Mouse (Mus musculus) midbrain, embryonic 14.5 days (tissue): ENCODE measurements at regions not wholly inside any gene's neighbourhood (a gene's known extent, or its start where the extent isn't known, plus 50 kb on each side); places are given as distances from the start of the nearest gene placed in this dataset.

Experiments used
- ATAC-seq: fragments of 200-750 bp; cut with Nextera tagmentation; 2 replicates; pipeline ENCODE4 v1.8.0; 2017; ENCODE audit warnings: moderate number of reproducible peaks, moderate library complexity; ENCODE audit not compliant: low FRiP score, low TSS enrichment
- DNase-seq: peaks from one replicate; pipeline ENCODE4 v3.0.0-alpha.2; 2015
- H3K27ac ChIP-seq: fragments of 300-500 bp; sonication (generic); replicated peaks from 2 replicates; pipeline ENCODE4 v1.5.1; 2014; ENCODE audit warnings: mild to moderate bottlenecking, low read depth, low read length, moderate library complexity
- H3K27me3 ChIP-seq: fragments of 300-500 bp; sonication (generic); 2 replicates; pipeline ENCODE4 v1.6.1; 2014; ENCODE audit warnings: low read length, control low read depth, mixed read lengths; ENCODE audit not compliant: control insufficient read depth, insufficient read depth
- H3K36me3 ChIP-seq: fragments of 300-500 bp; sonication (generic); 2 replicates; pipeline ENCODE4 v1.6.1; 2014; ENCODE audit warnings: low read length, control low read depth; ENCODE audit not compliant: control insufficient read depth, insufficient read depth
- H3K4me1 ChIP-seq: fragments of 300-500 bp; sonication (generic); 2 replicates; pipeline ENCODE4 v1.6.1; 2014; ENCODE audit warnings: mild to moderate bottlenecking, antibody characterized with exemption, low read length, control low read depth; ENCODE audit not compliant: control insufficient read depth, insufficient read depth
- H3K4me2 ChIP-seq: fragments of 300-500 bp; sonication (generic); 2 replicates; pipeline ENCODE4 v1.6.1; 2014; ENCODE audit warnings: mild to moderate bottlenecking, low read length, moderate library complexity
- H3K4me3 ChIP-seq: fragments of 300-500 bp; sonication (generic); replicated peaks from 2 replicates; pipeline ENCODE4 v1.5.1; 2014; ENCODE audit warnings: low read depth, low read length
- H3K9ac ChIP-seq: fragments of 300-500 bp; sonication (generic); replicated peaks from 2 replicates; pipeline ENCODE4 v1.6.1; 2014; ENCODE audit warnings: mild to moderate bottlenecking, low read length, moderate library complexity
- H3K9me3 ChIP-seq: fragments of 300-500 bp; sonication (generic); 2 replicates; pipeline ENCODE4 v1.6.1; 2016; ENCODE audit warnings: low read length, control low read depth, mixed read lengths; ENCODE audit not compliant: control insufficient read depth
- WGBS: fragments of 180-500 bp; shearing (Covaris S2); extraction: QIAGEN DNeasy Blood & Tissue Kit; methylation state at CpG from one replicate; pipeline ENCODE4 v1.1.7; 2014; 5-methylcytosine and 5-hydroxymethylcytosine counted together

DNA sequence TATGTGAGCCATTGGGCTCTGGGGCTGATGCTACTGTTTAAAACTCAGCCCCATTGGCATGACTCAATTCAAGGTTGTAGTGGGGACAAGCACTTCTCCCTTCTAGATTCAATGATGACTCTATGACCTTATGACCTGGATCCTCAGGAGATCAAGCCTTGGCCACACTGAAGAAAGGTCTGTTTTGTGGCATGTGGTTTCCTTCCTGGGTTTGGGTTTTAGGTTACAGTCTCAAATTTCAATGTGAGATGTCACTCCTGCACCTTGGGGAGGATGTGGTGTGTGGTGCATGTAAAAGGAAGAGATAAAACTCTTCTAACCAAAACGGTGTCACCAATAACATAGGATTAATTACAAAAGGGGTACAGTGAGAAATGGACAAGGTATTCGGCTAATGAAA, 211.2 kb upstream of the Actbl2 start:
- Histone ChIP-seq H3K9me3 (no peaks in the 10 kb centered on the region), H3K36me3 (no peaks in the 10 kb centered on the region), H3K4me2 (no peak overlapping the region), H3K4me1 (no peaks in the 10 kb centered on the region), H3K4me3 (no peak overlapping the region), H3K9ac (no peak overlapping the region), H3K27ac (peak overlapping the region; percentile 28; the same call in 1 of the 2 replicates), H3K27me3 (no peaks in the 10 kb centered on the region)
- no peak for DNase-seq
- 66% methylated on average over 2 of the region's 2 CpGs for WGBS
- no peak for ATAC-seq

DNA sequence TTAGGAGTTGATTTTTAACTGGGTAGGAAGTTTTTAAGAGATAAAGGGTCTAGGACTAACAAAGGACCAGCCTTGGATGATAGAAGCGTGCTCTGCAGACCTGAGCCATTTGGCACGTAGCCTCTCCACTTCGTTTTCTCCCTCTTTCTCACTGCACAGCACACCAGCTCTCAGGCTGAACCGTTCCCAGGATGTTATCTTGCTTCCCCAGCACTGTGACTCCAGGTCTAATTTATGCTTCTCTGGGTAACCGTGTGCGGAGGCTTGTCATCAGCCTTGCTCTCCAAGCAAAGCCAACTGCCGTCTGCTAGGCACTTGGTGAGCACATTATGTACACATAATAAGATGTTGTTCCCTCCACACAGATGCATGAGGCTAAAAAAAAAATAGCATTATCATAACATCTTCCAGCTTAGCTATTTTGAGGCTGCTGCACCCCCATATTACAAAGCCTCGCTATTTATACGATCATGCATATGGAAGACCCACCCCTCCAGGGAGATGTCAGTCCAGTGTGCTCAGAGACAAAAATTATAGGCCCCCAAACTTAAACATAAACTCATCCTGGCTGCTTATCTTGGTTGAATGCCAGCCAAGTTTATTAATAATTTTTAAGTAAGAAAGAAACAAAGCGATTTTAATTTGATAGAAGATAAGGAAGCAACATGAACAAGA, 210.3 kb upstream of the Actbl2 start:
- Histone ChIP-seq H3K9me3 (no peaks in the 10 kb centered on the region), H3K27ac (peak overlapping the region; percentile 28; the same call in 1 of the 2 replicates), H3K9ac (no peak overlapping the region), H3K4me3 (no peak overlapping the region), H3K27me3 (no peaks in the 10 kb centered on the region), H3K36me3 (no peaks in the 10 kb centered on the region), H3K4me2 (no peak overlapping the region), H3K4me1 (no peaks in the 10 kb centered on the region)
- DNase-seq (peak; percentile 52), ATAC-seq (no peak)
- WGBS: 54% methylated on average over 10 of the region's 10 CpGs

DNA sequence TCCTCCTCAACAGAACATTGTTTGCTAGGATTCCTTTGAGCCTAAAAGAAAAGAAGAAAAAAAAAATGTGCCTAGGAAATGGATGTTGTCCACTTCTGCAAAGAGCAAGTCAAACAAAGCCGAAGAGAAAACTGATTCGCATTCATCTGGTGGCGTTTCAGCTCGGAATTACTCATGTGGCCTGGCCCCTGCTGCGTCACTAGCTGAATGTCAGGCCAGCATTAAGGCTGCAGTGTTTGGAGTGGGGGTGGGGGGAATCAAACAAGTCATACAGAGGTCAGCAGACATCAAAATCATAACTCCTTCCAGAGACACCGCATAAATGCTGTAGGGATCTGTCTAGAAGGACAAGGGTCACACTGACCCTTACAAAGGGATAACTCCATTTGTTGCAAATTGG, 204.7 kb upstream of the Actbl2 start:
- H3K4me3 ChIP-seq: no peak overlapping the region
- H3K9ac ChIP-seq: no peak overlapping the region
- WGBS: 22% methylated on average over 6 of the region's 6 CpGs
- H3K9me3 ChIP-seq: no peaks in the 10 kb centered on the region
- ATAC-seq: no peak
- no peak overlapping the region for H3K27ac ChIP-seq
- DNase-seq: peak; percentile 47
- no peak overlapping the region for H3K4me2 ChIP-seq
- 0 out of 2 replicates have a peak, but pooled peaks cover 6% of the 10 kb centered on the region for H3K4me1 ChIP-seq
- no peaks in the 10 kb centered on the region for H3K36me3 ChIP-seq
- H3K27me3 ChIP-seq: no peaks in the 10 kb centered on the region

DNA sequence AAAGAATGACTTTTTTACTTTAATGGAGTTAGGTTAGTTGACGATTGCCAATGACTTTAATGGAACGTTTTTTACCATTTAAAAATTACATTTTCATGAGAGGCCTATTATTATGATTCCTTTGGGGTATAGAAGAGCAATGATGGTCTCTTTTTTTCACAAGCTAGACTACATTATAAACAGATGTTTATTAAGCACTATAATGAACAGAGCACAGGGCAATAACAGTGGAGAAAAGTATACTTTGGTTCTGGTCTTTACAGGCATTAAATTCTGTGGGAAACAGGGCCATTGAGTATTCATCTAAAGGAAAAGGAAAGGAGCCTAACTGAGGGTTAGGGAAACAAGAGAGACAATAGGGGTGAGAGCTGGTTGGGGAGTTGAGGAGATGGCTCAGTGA, 199.0 kb upstream of the Actbl2 start:
- ATAC-seq: no peak
- Histone ChIP-seq H3K9me3 (no peaks in the 10 kb centered on the region), H3K27me3 (no peaks in the 10 kb centered on the region), H3K9ac (no peak overlapping the region), H3K4me2 (no peak overlapping the region), H3K36me3 (no peaks in the 10 kb centered on the region), H3K27ac (no peak overlapping the region), H3K4me3 (no peak overlapping the region), H3K4me1 (no peaks in the 10 kb centered on the region)
- 92% methylated on average over 2 of the region's 2 CpGs for WGBS
- no peak for DNase-seq

DNA sequence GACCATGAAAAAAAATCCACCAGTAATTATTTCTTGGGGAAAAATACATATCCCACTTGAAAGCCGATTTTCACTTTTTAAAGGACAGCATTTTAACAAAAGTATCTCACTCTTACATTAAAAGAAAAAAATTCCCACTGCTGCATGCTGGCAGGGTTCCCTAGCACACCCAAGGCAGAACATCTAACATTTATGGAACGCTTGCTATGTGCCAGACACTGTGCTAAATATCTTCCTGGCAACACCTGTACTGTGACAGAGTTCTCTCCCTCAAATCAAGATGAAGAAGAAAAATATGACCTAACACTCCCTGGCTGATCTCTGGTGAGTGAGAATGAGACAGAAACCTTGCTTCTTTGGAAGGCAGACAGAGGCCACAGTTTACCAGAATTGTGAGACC, 167.1 kb upstream of the Actbl2 start:
- no peaks in the 10 kb centered on the region for H3K36me3 ChIP-seq
- no peaks in the 10 kb centered on the region for H3K9me3 ChIP-seq
- H3K27ac ChIP-seq: no peak overlapping the region
- ATAC-seq: no peak
- WGBS: 86% methylated on average over 2 of the region's 2 CpGs
- no peaks in the 10 kb centered on the region for H3K4me1 ChIP-seq
- H3K4me2 ChIP-seq: no peak overlapping the region
- H3K4me3 ChIP-seq: no peak overlapping the region
- DNase-seq: no peak
- H3K27me3 ChIP-seq: no peaks in the 10 kb centered on the region
- H3K9ac ChIP-seq: no peak overlapping the region

DNA sequence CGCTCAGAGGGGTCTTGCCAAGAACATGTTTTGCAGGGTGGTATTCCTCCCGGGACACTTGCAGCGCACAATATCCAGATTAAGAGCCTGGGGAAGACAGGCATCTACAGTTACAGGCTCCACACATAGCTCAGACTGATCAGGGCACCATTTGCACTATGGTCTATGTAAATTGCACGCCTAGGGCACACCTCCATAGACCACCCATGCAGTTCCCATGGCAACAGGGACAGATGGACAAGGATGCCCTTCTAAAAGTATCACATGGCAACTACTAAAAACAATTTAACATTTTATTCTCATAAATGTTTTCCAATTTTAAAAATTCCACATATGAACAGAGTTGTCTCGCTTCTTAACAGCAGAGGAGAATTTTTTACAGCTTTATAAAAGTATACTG, 158.7 kb upstream of the Actbl2 start:
- Histone ChIP-seq H3K4me2 (no peak overlapping the region), H3K9me3 (no peaks in the 10 kb centered on the region), H3K36me3 (no peaks in the 10 kb centered on the region), H3K4me3 (no peak overlapping the region), H3K27ac (no peak overlapping the region), H3K27me3 (no peaks in the 10 kb centered on the region), H3K9ac (no peak overlapping the region), H3K4me1 (no peaks in the 10 kb centered on the region)
- ATAC-seq (no peak), DNase-seq (no peak)
- 91% methylated on average over 5 of the region's 5 CpGs for WGBS

DNA sequence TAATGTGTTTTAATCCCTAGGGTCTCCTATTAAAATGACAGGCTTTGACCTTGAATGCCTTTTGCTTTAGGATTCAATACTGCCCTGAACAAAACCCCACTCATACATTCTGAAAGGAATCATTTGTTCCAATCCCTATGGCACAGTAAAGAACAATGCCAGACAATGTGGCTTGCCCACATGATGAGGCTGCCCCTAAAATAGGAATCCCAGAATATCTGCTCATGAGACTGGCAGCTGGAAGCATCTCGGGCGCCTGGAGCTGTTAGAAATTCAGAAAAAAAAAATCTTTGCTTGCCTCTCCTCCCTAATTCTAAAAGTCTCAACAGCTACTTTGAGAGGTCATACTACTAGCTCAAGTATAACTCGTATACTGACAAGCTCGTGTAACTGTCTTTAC, 157.5 kb upstream of the Actbl2 start:
- H3K36me3 ChIP-seq: no peaks in the 10 kb centered on the region
- H3K9me3 ChIP-seq: no peaks in the 10 kb centered on the region
- no peak overlapping the region for H3K4me3 ChIP-seq
- H3K27ac ChIP-seq: no peak overlapping the region
- no peak overlapping the region for H3K4me2 ChIP-seq
- DNase-seq: no peak
- ATAC-seq: no peak
- no peaks in the 10 kb centered on the region for H3K4me1 ChIP-seq
- H3K9ac ChIP-seq: no peak overlapping the region
- WGBS: 86% methylated on average over 4 of the region's 4 CpGs
- H3K27me3 ChIP-seq: no peaks in the 10 kb centered on the region

DNA sequence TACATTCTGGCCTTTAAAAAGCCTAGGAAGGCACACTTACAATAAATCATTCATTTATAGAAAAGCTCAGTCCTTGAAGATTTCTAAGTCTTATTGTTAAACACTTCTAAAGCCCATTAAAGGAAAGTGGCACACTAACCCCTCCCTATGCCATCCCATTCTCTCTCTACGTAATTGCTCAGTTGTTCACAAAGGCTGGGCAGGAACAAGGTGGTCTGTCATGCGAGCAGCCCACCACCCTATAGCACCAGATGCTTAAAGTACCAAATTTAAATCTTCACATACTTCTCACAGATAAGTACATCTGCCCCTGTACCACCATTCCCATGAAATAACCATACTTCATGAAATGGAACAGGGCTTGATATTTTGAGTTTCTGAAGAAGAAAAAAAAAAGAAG, 156.1 kb upstream of the Actbl2 start:
- 30% methylated on average over 2 of the region's 2 CpGs for WGBS
- Histone ChIP-seq H3K9me3 (no peaks in the 10 kb centered on the region), H3K27me3 (no peaks in the 10 kb centered on the region), H3K4me3 (no peak overlapping the region), H3K36me3 (no peaks in the 10 kb centered on the region), H3K9ac (no peak overlapping the region), H3K4me1 (no peaks in the 10 kb centered on the region), H3K27ac (no peak overlapping the region), H3K4me2 (no peak overlapping the region)
- no peak for DNase-seq
- ATAC-seq: no peak

DNA sequence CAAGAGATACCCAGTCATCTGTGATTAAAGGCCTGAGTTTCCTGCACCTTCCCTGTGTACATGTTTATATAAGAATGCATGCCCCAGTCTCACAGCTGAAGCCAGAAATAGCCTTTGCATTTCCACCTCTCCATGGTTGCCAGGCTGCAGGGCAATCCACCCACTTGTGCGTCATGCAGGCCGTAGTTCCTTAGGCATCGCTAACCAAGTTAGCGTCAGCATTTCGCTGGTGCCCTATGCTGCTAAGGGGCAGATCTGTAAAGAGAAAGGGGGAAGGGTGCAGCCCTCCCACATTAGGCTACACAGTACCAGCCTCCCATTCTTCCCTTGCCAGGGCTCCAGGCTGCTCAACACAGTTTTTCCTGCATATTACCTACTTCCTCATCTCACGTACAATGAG, 155.6 kb upstream of the Actbl2 start:
- ATAC-seq (no peak), DNase-seq (no peak)
- Histone ChIP-seq H3K9me3 (no peaks in the 10 kb centered on the region), H3K4me2 (no peak overlapping the region), H3K4me1 (no peaks in the 10 kb centered on the region), H3K36me3 (no peaks in the 10 kb centered on the region), H3K27ac (no peak overlapping the region), H3K27me3 (no peaks in the 10 kb centered on the region), H3K9ac (no peak overlapping the region), H3K4me3 (no peak overlapping the region)
- WGBS: 68% methylated on average over 6 of the region's 6 CpGs
